ENCODE assay signal across 9 mouse cellular contexts in genomic region chr12:5223595-5223994, GRCm38 (mm10).
"Had no signal": no experiment of that assay in that cellular context is flagged by ENCODE, and none has a peak within 500 bp of the region (broad histone marks: within the 10 kb centered on the region; RNA-seq: fewer than 3 reads in every experiment).

No protein-coding gene starts in this region.

- ATAC-seq: midbrain, embryonic 16.5 days had no signal

- DNase-seq: kidney, postnatal 36 days; liver; liver, embryonic 13.5 days; lung, adult 18-20 months; retina, postnatal 1 day; right cerebral cortex, postnatal 4 days; spleen, adult 18-20 months; thymus, postnatal 36 days had no signal
